Comparison of ENCODE assay signal across 8 mouse cellular contexts in the genomic region with DNA sequence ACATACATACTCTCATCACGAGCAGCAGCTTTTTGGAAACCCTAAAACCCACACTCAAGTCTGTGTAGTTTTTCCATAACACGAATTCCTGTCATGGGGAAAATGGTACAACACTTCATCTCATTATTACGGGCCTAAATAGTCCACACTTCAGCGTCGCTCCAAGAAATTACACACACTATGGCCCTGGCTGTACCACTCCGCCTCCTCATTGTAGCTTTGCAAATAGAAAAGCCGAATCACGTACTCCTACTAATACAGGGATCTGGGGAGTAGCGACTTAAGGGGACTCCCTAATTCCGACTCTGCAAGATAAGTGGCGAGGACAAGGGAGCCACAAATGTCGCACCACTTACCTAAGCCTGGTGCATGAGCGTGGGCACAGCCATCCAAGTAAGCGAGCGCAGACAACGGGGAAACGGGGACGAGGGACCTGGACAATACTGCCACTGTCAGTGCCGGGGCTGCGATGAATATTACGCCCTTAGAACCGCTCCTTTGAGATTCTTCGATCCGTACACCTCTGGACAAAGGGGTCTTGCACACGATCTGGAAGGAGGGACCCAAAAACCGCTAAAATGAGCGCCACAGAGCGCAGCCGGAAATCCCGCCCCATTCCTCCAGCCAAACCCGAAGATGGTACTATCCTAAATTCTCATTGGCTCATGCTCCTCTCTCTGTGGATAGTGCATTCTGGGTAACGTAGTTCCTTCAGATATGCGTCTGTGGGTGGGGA. TPM values are rescaled to one million over a fixed set of nuclear protein-coding genes. Genes with fewer than 3 reads are reported as not detected.
A peak's percentile ranks its signal among the peaks of the same experiment; 100 is the strongest.
DNase-seq lines count a peak whose midpoint lies in the region; ATAC-seq lines count a peak whose summit lies in the region.

A gene (minus strand): TSS at position 609 of the 736 bp plus-strand sequence.

- H3K27me3 ChIP-seq in forebrain, embryonic 16.5 days (replicated peaks; ENCODE audit: control insufficient read depth, insufficient read depth, low read length), result no peaks in the 10 kb centered on the region
- no peaks in the 10 kb centered on the region for H3K27me3 ChIP-seq in liver, embryonic 15.5 days
- no peaks in the 10 kb centered on the region for H3K27me3 ChIP-seq in neural tube, embryonic 12.5 days (replicated peaks)

- intact Hi-C loops in heart, postnatal 25 days (cut with DNase I), result no loop called here

- ATAC-seq in forebrain, embryonic 16.5 days, result peak; percentile 98
- ATAC-seq in liver, embryonic 15.5 days (ENCODE audit: insufficient read depth), result peak; percentile 91
- ATAC-seq in neural tube, embryonic 12.5 days (ENCODE audit: low FRiP score, low read depth), result peak; percentile 99

- peak; percentile 76 for DNase-seq in Muller cell, postnatal 12 days (ENCODE audit: inconsistent ontology term)
- DNase-seq in cerebellum, adult 8-10 months, result peak; percentile 70
- peak; percentile 19 for DNase-seq in heart, postnatal 25 days (ENCODE audit: low spot score)
- peak; percentile 2 for DNase-seq in large intestine, adult 2 months (ENCODE audit: low read depth, low spot score)
- DNase-seq in telencephalon, adult 2 months (ENCODE audit: low read depth, low spot score), result peak; percentile 89

- H3K4me2 ChIP-seq in forebrain, embryonic 16.5 days (ENCODE audit: low read length), result peak within 1 kb of the TSS; percentile 87
- H3K4me2 ChIP-seq in liver, embryonic 15.5 days, result peak within 1 kb of the TSS; percentile 66
- H3K4me2 ChIP-seq in neural tube, embryonic 12.5 days (replicated peaks), result peak within 1 kb of the TSS; percentile 77

- peak within 1 kb of the TSS; percentile 75 for H3K27ac ChIP-seq in forebrain, embryonic 16.5 days (ENCODE audit: low read length)
- no peak within 1 kb of the TSS for H3K27ac ChIP-seq in liver, embryonic 15.5 days (replicated peaks)
- H3K27ac ChIP-seq in neural tube, embryonic 12.5 days, result no peak within 1 kb of the TSS

- peak within 1 kb of the TSS; percentile 73 for H3K4me3 ChIP-seq in forebrain, embryonic 16.5 days (replicated peaks; ENCODE audit: low read length)
- peak within 1 kb of the TSS; percentile 65 for H3K4me3 ChIP-seq in liver, embryonic 15.5 days (replicated peaks)
- H3K4me3 ChIP-seq in neural tube, embryonic 12.5 days, result peak within 1 kb of the TSS; percentile 66

- under 1% methylated on average over 33 of the region's 33 CpGs for WGBS in forebrain, embryonic 16.5 days
- 3% methylated on average over 33 of the region's 33 CpGs for WGBS in large intestine, adult 2 months
- WGBS in liver, embryonic 15.5 days (ENCODE audit: insufficient replicate concordance), result 3% methylated on average over 33 of the region's 33 CpGs
- WGBS in neural tube, embryonic 12.5 days, result 2% methylated on average over 33 of the region's 33 CpGs

- H3K9me3 ChIP-seq in forebrain, embryonic 16.5 days (ENCODE audit: control insufficient read depth, low read length), result no peaks in the 10 kb centered on the region
- no peaks in the 10 kb centered on the region for H3K9me3 ChIP-seq in liver, embryonic 15.5 days (replicated peaks)
- H3K9me3 ChIP-seq in neural tube, embryonic 12.5 days, result no peaks in the 10 kb centered on the region

- peak within 1 kb of the TSS; percentile 76 for H3K9ac ChIP-seq in forebrain, embryonic 16.5 days (replicated peaks; ENCODE audit: low read depth, low read length)
- H3K9ac ChIP-seq in liver, embryonic 15.5 days, result peak within 1 kb of the TSS; percentile 50; the same call in 1 of the 2 replicates
- peak within 1 kb of the TSS; percentile 70 for H3K9ac ChIP-seq in neural tube, embryonic 12.5 days

- H3K4me1 ChIP-seq in forebrain, embryonic 16.5 days (replicated peaks; ENCODE audit: control insufficient read depth, insufficient read depth, low read length), result peaks cover 12% of the 10 kb centered on the region
- H3K4me1 ChIP-seq in liver, embryonic 15.5 days (replicated peaks), result 0 out of 2 replicates have a peak, but pooled peaks cover 8% of the 10 kb centered on the region
- H3K4me1 ChIP-seq in neural tube, embryonic 12.5 days, result peaks cover 7% of the 10 kb centered on the region; the same call in 1 of the 2 replicates

- H3K36me3 ChIP-seq in forebrain, embryonic 16.5 days (ENCODE audit: control insufficient read depth, insufficient read depth), result peaks cover 26% of the 10 kb centered on the region
- peaks cover 16% of the 10 kb centered on the region for H3K36me3 ChIP-seq in liver, embryonic 15.5 days (replicated peaks)
- H3K36me3 ChIP-seq in neural tube, embryonic 12.5 days, result peaks cover 27% of the 10 kb centered on the region

RNA-seq across cellular contexts. Expression of the gene that starts here (rescaled TPM):
- polyA plus RNA-seq in forebrain, embryonic 16.5 days (2015; fragmentation: Nextera tagmentation; extraction: Ambion mirVana), result 56.5 and 62.9 TPM in 2 replicates
- 1 to 10 TPM; 1.8 to 2.1 TPM for total RNA-seq in heart, postnatal 25 days (2021)
- polyA plus RNA-seq in large intestine, adult 2 months (2012; rRNA removed), result 0.10 and 0.19 TPM in 2 replicates
- polyA plus RNA-seq in liver, embryonic 15.5 days (2015; fragmentation: Nextera tagmentation; extraction: Ambion mirVana), result 1.6 and 1.7 TPM in 2 replicates
- 35.6 and 37.4 TPM in 2 replicates for polyA plus RNA-seq in neural tube, embryonic 12.5 days (2016; fragmentation: Nextera tagmentation; extraction: Ambion mirVana)

Comparison
In these comparisons a context has a peak if more than half of its experiments do, and no peak if none do; other contexts are left out.
1. RNA of the gene that starts here (polyA plus RNA-seq): 56.5 to 62.9 TPM in forebrain, embryonic 16.5 days and 35.6 to 37.4 TPM in neural tube, embryonic 12.5 days; 1.6 to 1.7 TPM in liver, embryonic 15.5 days and 0.10 to 0.19 TPM in large intestine, adult 2 months; every median in the first group is over 10 times any median in the second.
2. Peak in DNase-seq in large intestine, adult 2 months; RNA of the gene not detected or under 1 TPM.
3. DNase-seq: peak in every context shown above with its lines; median percentile 89 in telencephalon, adult 2 months; 76 in Muller cell, postnatal 12 days; 70 in cerebellum, adult 8-10 months; 19 in heart, postnatal 25 days; 2 in large intestine, adult 2 months.
4. Peak in every context shown above with its lines, with median percentiles within 50 percentile points of each other: ATAC-seq, H3K4me2 ChIP-seq, H3K4me3 ChIP-seq and H3K9ac ChIP-seq.